Mouse (Mus musculus) myocyte (in vitro differentiated cells): ENCODE measurements around the gene Vkorc1.

Experiments
- E2F4 ChIP-seq: IDR thresholded peaks from one replicate; pipeline ENCODE4 v1.6.1; 2011; ENCODE audit warnings: mild to moderate bottlenecking, control low read depth, moderate library complexity; ENCODE audit not compliant: insufficient read depth
- MAX ChIP-seq: IDR thresholded peaks from one replicate; pipeline ENCODE4 v1.6.1; 2011; ENCODE audit warnings: low read depth, mild to moderate bottlenecking, control low read depth
- MYOG ChIP-seq, 3 experiments: IDR thresholded peaks; one replicate each; pipeline ENCODE4 v1.6.1; 2011; ENCODE audit warnings: control low read depth in 2 of 3, low read depth in 2 of 3, mild to moderate bottlenecking in 2 of 3; ENCODE audit not compliant: insufficient read length in 2 of 3, control insufficient read depth in 1 of 3, insufficient read depth in 1 of 3
- POLR2A ChIP-seq: IDR thresholded peaks from one replicate; pipeline ENCODE4 v1.6.1; 2011; ENCODE audit warnings: low read depth, mild to moderate bottlenecking, control low read depth, moderate library complexity; ENCODE audit not compliant: insufficient read length
- POLR2AphosphoS2 ChIP-seq: IDR thresholded peaks from one replicate; pipeline ENCODE4 v1.6.1; 2011; ENCODE audit warnings: low read depth, control low read depth; ENCODE audit not compliant: insufficient read length
- REST ChIP-seq: IDR thresholded peaks from one replicate; pipeline ENCODE4 v1.6.1; 2011; ENCODE audit warnings: mild to moderate bottlenecking, control low read depth, moderate library complexity; ENCODE audit not compliant: insufficient read depth, insufficient read length
- TCF12 ChIP-seq: IDR thresholded peaks from one replicate; pipeline ENCODE4 v1.6.1; 2011; ENCODE audit warnings: mild to moderate bottlenecking, control low read depth; ENCODE audit not compliant: poor library complexity, insufficient read depth, severe bottlenecking
- USF1 ChIP-seq: IDR thresholded peaks from one replicate; pipeline ENCODE4 v1.6.1; 2011; ENCODE audit warnings: low read depth, mild to moderate bottlenecking, control low read depth, moderate library complexity

GRCm38 (mm10) chr7:127912190-127912871 lies 16.9 kb upstream of the Vkorc1 start, which contains the start of gene Kat8:
- TF ChIP-seq POLR2A (peak; percentile 57), MAX (no peak), USF1 (no peak), POLR2AphosphoS2 (peak; percentile 74), REST (no peak), E2F4 (no peak), MYOG (IDR thresholded peaks at IDR 0.05; ENCODE audit: control insufficient read depth in 1 of 3, insufficient read depth in 1 of 3, insufficient read length in 2 of 3, low read depth in 2 of 3) (peak in 1 of 3 experiments; percentile 24), TCF12 (no peak)
